Mouse (Mus musculus): ENCODE measurements at regions not wholly inside any gene's neighbourhood (a gene's known extent, or its start where the extent isn't known, plus 50 kb on each side); places are given as distances from the start of the nearest gene placed in this dataset.

- no peaks in the 10 kb centered on the region for H3K79me2 ChIP-seq (replicated peaks; ENCODE audit: control insufficient read depth, extremely low read depth, insufficient read depth, poor library complexity, severe bottlenecking)
- TF ChIP-seq ETS1 (conservative IDR thresholded peaks at IDR 0.05; ENCODE audit: low read depth, low read length) (no peak), USF1 (IDR thresholded peaks at IDR 0.05; ENCODE audit: low read depth, low read length) (no peak), ELF1 (IDR thresholded peaks at IDR 0.05; ENCODE audit: low read depth, low read length) (no peak), E2F4 (IDR thresholded peaks at IDR 0.05; ENCODE audit: insufficient replicate concordance, low read depth, low read length) (no peak), EP300 (IDR thresholded peaks at IDR 0.05; ENCODE audit: low read length) (no peak), KAT2A (IDR thresholded peaks at IDR 0.05; ENCODE audit: insufficient replicate concordance, low read length) (no peak), MXI1 (IDR thresholded peaks at IDR 0.05; ENCODE audit: low read depth, low read length) (no peak), ZC3H11A (IDR thresholded peaks at IDR 0.05; ENCODE audit: low read depth, low read length) (no peak), POLR2A (IDR thresholded peaks at IDR 0.05; ENCODE audit: low read depth, low read length) (no peak), SMC3 (IDR thresholded peaks at IDR 0.05; ENCODE audit: low read depth, low read length) (no peak), SIN3A (IDR thresholded peaks at IDR 0.05; ENCODE audit: low read length) (no peak), MAFK (IDR thresholded peaks at IDR 0.05; ENCODE audit: insufficient replicate concordance, low read length) (no peak), MAZ (IDR thresholded peaks at IDR 0.05; ENCODE audit: low read depth, low read length) (no peak), MYC (IDR thresholded peaks at IDR 0.05; ENCODE audit: low read depth, low read length) (no peak), PAX5 (IDR thresholded peaks at IDR 0.05; ENCODE audit: low read length) (no peak), POLR2AphosphoS2 (IDR thresholded peaks at IDR 0.05; ENCODE audit: low read depth, low read length) (no peak), UBTF (IDR thresholded peaks at IDR 0.05; ENCODE audit: low read depth, low read length) (no peak), RAD21 (IDR thresholded peaks at IDR 0.05; ENCODE audit: low read depth, low read length) (no peak), ZKSCAN1 (IDR thresholded peaks at IDR 0.05; ENCODE audit: borderline replicate concordance, low read depth, low read length) (no peak), USF2 (conservative IDR thresholded peaks at IDR 0.05; ENCODE audit: low read depth, low read length) (no peak)
- H3K36me3 ChIP-seq (replicated peaks in 1 of 2; ENCODE audit: control insufficient read depth in 1 of 2, insufficient read depth in 1 of 2, low read length in 1 of 2) = no peaks in the 10 kb centered on the region
- no peak overlapping the region for H3K27ac ChIP-seq (ENCODE audit: insufficient read depth, low read depth)
- H3K4me2 ChIP-seq (ENCODE audit: insufficient read depth, low read depth, poor library complexity, severe bottlenecking) = no peak overlapping the region
- in situ Hi-C loops (cut with MboI; ENCODE audit: low pct_ligation_motif_present, low pct_unique_long_range_greater_than_20kb, low sequenced_read_pairs) (no loop called here), dilution Hi-C loops (cut with MboI; ENCODE audit: extremely low pct_ligation_motif_present, extremely low pct_unique_long_range_greater_than_20kb, low sequenced_read_pairs) (no loop called here)
- no peak overlapping the region for H3K4me3 ChIP-seq (replicated peaks in 1 of 3; ENCODE audit: low read depth in 2 of 3, low read length in 2 of 3, poor library complexity in 1 of 3)
- no peaks in the 10 kb centered on the region for H3K27me3 ChIP-seq (replicated peaks)
- H3K9ac ChIP-seq (ENCODE audit: insufficient read depth, low read depth) = no peak overlapping the region
- H3K9me3 ChIP-seq (replicated peaks; ENCODE audit: low read length) = no peaks in the 10 kb centered on the region
- no peak for DNase-seq (ENCODE audit: extremely low read depth)
- no peaks in the 10 kb centered on the region for H3K4me1 ChIP-seq (ENCODE audit: control insufficient read depth in 1 of 2, insufficient read depth in 2 of 2)
These were observed 243.7 kb upstream of the Tmpo start for GRCm38 (mm10) chr10:91424786-91425185.

GRCm38 (mm10) chr10:91387255-91387654 is 206.1 kb upstream of the Tmpo start:
- no peak overlapping the region for H3K27ac ChIP-seq (ENCODE audit: insufficient read depth, low read depth)
- H3K27me3 ChIP-seq (replicated peaks) = no peaks in the 10 kb centered on the region
- H3K79me2 ChIP-seq (replicated peaks; ENCODE audit: control insufficient read depth, extremely low read depth, insufficient read depth, poor library complexity, severe bottlenecking) = no peaks in the 10 kb centered on the region
- TF ChIP-seq ELF1 (IDR thresholded peaks at IDR 0.05; ENCODE audit: low read depth, low read length) = no peak
- no peak for TF ChIP-seq GABPA (IDR thresholded peaks at IDR 0.05; ENCODE audit: insufficient replicate concordance, low read depth, low read length)
- no peak for TF ChIP-seq BHLHE40 (IDR thresholded peaks at IDR 0.05; ENCODE audit: low read depth, low read length)
- no peaks in the 10 kb centered on the region for H3K36me3 ChIP-seq (replicated peaks in 1 of 2; ENCODE audit: control insufficient read depth in 1 of 2, insufficient read depth in 1 of 2, low read length in 1 of 2)
- H3K9me3 ChIP-seq (replicated peaks; ENCODE audit: low read length) = no peaks in the 10 kb centered on the region
- no peaks in the 10 kb centered on the region for H3K4me1 ChIP-seq (ENCODE audit: control insufficient read depth in 1 of 2, insufficient read depth in 2 of 2)
- dilution Hi-C loops (cut with MboI; ENCODE audit: extremely low pct_ligation_motif_present, extremely low pct_unique_long_range_greater_than_20kb, low sequenced_read_pairs) (no loop called here), in situ Hi-C loops (cut with MboI; ENCODE audit: low pct_ligation_motif_present, low pct_unique_long_range_greater_than_20kb, low sequenced_read_pairs) (no loop called here)
- no peak for DNase-seq (ENCODE audit: extremely low read depth)
- H3K4me3 ChIP-seq (replicated peaks in 1 of 3; ENCODE audit: low read depth in 2 of 3, low read length in 2 of 3, poor library complexity in 1 of 3) = no peak overlapping the region
- H3K9ac ChIP-seq (ENCODE audit: insufficient read depth, low read depth) = no peak overlapping the region
- no peak overlapping the region for H3K4me2 ChIP-seq (ENCODE audit: insufficient read depth, low read depth, poor library complexity, severe bottlenecking)
